Mouse (Mus musculus): ENCODE data around the gene Eftud2. TPM values are rescaled to one million over a fixed set of nuclear protein-coding genes. Genes with fewer than 3 reads are reported as not detected.
A peak's percentile ranks its signal among the peaks of the same experiment; 100 is the strongest.

Gene Eftud2
- total and polyA plus RNA-seq, 2 experiments from 2014 or later: 36.6 to 59.1 TPM

GRCm38 (mm10) chr11:102853760-102854159, 27.0 kb downstream of the Eftud2 start:
- H3K36me3 ChIP-seq (replicated peaks; ENCODE audit: control insufficient read depth, insufficient read depth, low read length): peaks cover 80% of the 10 kb centered on the region

DNA sequence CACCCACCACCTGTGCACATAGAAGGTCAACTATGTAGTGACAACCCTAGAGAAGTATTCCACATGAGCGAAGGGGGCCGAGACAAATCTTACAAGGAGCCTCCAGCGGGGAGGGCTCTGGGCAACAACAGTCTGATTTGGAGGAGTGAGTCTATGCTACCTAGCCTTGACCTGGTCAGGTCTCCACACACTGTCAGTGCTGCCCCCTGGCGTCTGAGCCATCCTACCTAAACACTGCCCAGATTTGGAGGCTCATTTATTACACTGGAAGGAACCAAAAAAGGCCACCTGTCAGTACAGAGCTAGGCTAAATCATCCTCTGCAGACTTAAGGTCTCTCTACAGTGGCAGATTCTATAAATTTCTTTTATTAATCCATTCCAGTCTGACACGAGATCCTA, 28.9 kb downstream of the Eftud2 start:
- Histone ChIP-seq H3K4me3 (ENCODE audit: low read depth, low read length) (no peak overlapping the region), H3K9me3 (replicated peaks; ENCODE audit: control insufficient read depth, low read length) (no peaks in the 10 kb centered on the region), H3K4me2 (ENCODE audit: low read depth, low read length) (no peak overlapping the region), H3K4me1 (ENCODE audit: control insufficient read depth, insufficient read depth) (no peaks in the 10 kb centered on the region), H3K27ac (ENCODE audit: low read depth) (no peak overlapping the region), H3K27me3 (ENCODE audit: control insufficient read depth, insufficient read depth, low read length) (no peaks in the 10 kb centered on the region), H3K9ac (replicated peaks; ENCODE audit: low read depth, low read length) (no peak overlapping the region), H3K36me3 (replicated peaks; ENCODE audit: control insufficient read depth, insufficient read depth, low read length) (peaks cover 80% of the 10 kb centered on the region)
- WGBS: 61% methylated on average over 5 of the region's 5 CpGs
- TF ChIP-seq EP300 (IDR thresholded peaks at IDR 0.05; ENCODE audit: low read depth) (no peak), CTCF (IDR thresholded peaks at IDR 0.05; ENCODE audit: low read depth) (peak; percentile 70)
- peak; percentile 69; the same call in 1 of the 2 replicates for ATAC-seq (ENCODE audit: insufficient read depth, low read depth)
- peak; percentile 30 for DNase-seq (ENCODE audit: low spot score)

More at GRCm38 (mm10) chr11:102853760-102854159, 27.0 kb downstream of the Eftud2 start:
- Histone ChIP-seq H3K27me3 (ENCODE audit: control insufficient read depth, insufficient read depth, low read length) (no peaks in the 10 kb centered on the region), H3K4me3 (ENCODE audit: low read depth, low read length) (no peak overlapping the region), H3K27ac (ENCODE audit: low read depth) (no peak overlapping the region), H3K4me2 (ENCODE audit: low read depth, low read length) (no peak overlapping the region), H3K9ac (replicated peaks; ENCODE audit: low read depth, low read length) (no peak overlapping the region), H3K9me3 (replicated peaks; ENCODE audit: control insufficient read depth, low read length) (no peaks in the 10 kb centered on the region), H3K4me1 (ENCODE audit: control insufficient read depth, insufficient read depth) (no peaks in the 10 kb centered on the region)
- ATAC-seq (ENCODE audit: insufficient read depth, low read depth) (no peak), DNase-seq (ENCODE audit: low spot score) (no peak)
- no peak for TF ChIP-seq CTCF (IDR thresholded peaks at IDR 0.05; ENCODE audit: low read depth)
- no peak for TF ChIP-seq EP300 (IDR thresholded peaks at IDR 0.05; ENCODE audit: low read depth)

GRCm38 (mm10) chr11:102845926-102846325, 34.9 kb downstream of the Eftud2 start:
- ATAC-seq (ENCODE audit: insufficient read depth, low read depth): no peak
- Histone ChIP-seq H3K4me2 (ENCODE audit: low read depth, low read length) (no peak overlapping the region), H3K9me3 (replicated peaks; ENCODE audit: control insufficient read depth, low read length) (no peaks in the 10 kb centered on the region), H3K4me1 (ENCODE audit: control insufficient read depth, insufficient read depth) (no peaks in the 10 kb centered on the region), H3K36me3 (replicated peaks; ENCODE audit: control insufficient read depth, insufficient read depth, low read length) (peaks cover 98% of the 10 kb centered on the region), H3K4me3 (ENCODE audit: low read depth, low read length) (no peak overlapping the region), H3K27ac (ENCODE audit: low read depth) (no peak overlapping the region), H3K27me3 (ENCODE audit: control insufficient read depth, insufficient read depth, low read length) (no peaks in the 10 kb centered on the region), H3K9ac (replicated peaks; ENCODE audit: low read depth, low read length) (no peak overlapping the region)
- WGBS: 79% methylated on average over 10 of the region's 10 CpGs
- TF ChIP-seq CTCF (IDR thresholded peaks at IDR 0.05; ENCODE audit: low read depth): no peak
- TF ChIP-seq EP300 (IDR thresholded peaks at IDR 0.05; ENCODE audit: low read depth): no peak
- no peak for DNase-seq (ENCODE audit: low spot score)

DNA sequence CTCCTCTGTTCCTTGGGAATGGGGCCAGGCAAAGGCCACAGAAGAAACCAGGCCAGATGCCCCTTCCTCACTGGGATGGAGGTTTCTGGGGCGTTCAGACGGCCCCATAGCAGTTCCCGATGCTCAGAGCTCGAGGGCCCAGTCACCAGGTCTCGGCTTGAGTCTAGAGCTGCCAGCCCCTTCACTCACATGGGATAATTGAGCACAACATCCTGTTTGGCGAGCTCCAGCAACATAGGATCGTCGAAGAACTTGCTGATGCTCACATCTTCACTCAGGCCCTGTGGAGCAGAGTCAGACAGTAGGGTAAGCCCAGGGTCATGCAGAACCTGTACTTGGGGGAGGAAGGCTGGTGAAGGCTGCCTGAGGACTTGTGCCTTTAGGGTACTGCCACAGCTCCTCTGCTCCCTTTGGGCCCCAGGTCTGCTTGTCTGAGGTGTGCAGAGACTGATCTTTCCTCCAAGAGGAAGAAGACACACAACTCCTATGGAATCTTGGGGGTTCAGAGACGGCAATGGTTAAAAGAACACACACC, 42.1 kb downstream of the Eftud2 start:
- Histone ChIP-seq H3K9me3 (replicated peaks; ENCODE audit: control insufficient read depth, low read length) (no peaks in the 10 kb centered on the region), H3K36me3 (replicated peaks; ENCODE audit: control insufficient read depth, insufficient read depth, low read length) (peaks cover 63% of the 10 kb centered on the region), H3K27ac (ENCODE audit: low read depth) (peak overlapping the region; percentile 57; the same call in 1 of the 2 replicates), H3K4me1 (ENCODE audit: control insufficient read depth, insufficient read depth) (no peaks in the 10 kb centered on the region), H3K27me3 (ENCODE audit: control insufficient read depth, insufficient read depth, low read length) (no peaks in the 10 kb centered on the region), H3K4me3 (ENCODE audit: low read depth, low read length) (no peak overlapping the region), H3K4me2 (ENCODE audit: low read depth, low read length) (no peak overlapping the region), H3K9ac (replicated peaks; ENCODE audit: low read depth, low read length) (no peak overlapping the region)
- no peak for DNase-seq (ENCODE audit: low spot score)
- WGBS: 79% methylated on average over 9 of the region's 9 CpGs
- TF ChIP-seq EP300 (IDR thresholded peaks at IDR 0.05; ENCODE audit: low read depth): no peak
- no peak for ATAC-seq (ENCODE audit: insufficient read depth, low read depth)

DNA sequence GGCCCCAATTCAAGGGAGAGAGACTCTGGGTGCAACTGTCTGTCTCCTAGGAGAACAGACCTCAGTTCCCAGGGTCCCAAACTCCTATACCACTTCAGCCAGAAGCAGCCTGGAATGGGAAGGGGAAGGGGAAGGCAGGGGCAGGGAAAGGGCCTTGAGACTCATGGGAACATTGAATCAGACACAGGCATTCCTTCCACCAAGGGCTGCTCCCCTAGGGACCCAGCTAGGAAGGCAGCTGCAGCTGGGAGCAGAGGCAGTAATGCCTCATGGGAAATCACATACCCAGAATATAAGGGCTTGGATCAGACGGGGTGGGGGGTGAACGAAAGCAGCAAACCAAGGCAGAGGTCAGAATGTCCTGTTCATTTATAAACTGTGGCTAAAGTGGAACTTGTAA, 42.7 kb downstream of the Eftud2 start:
- no peaks in the 10 kb centered on the region for H3K4me1 ChIP-seq (ENCODE audit: control insufficient read depth, insufficient read depth)
- no peaks in the 10 kb centered on the region for H3K9me3 ChIP-seq (replicated peaks; ENCODE audit: control insufficient read depth, low read length)
- H3K9ac ChIP-seq (replicated peaks; ENCODE audit: low read depth, low read length): no peak overlapping the region
- DNase-seq (ENCODE audit: low spot score): no peak
- 0 out of 2 replicates have a peak, but pooled peaks have one; percentile 26 for TF ChIP-seq EP300 (IDR thresholded peaks at IDR 0.05; ENCODE audit: low read depth)
- no peak for TF ChIP-seq CTCF (IDR thresholded peaks at IDR 0.05; ENCODE audit: low read depth)
- ATAC-seq (ENCODE audit: insufficient read depth, low read depth): no peak; the same call in 1 of the 2 replicates
- WGBS: 64% methylated on average over 2 of the region's 2 CpGs
- no peaks in the 10 kb centered on the region for H3K27me3 ChIP-seq (ENCODE audit: control insufficient read depth, insufficient read depth, low read length)
- H3K27ac ChIP-seq (ENCODE audit: low read depth): no peak overlapping the region; the same call in 1 of the 2 replicates
- no peak overlapping the region for H3K4me3 ChIP-seq (ENCODE audit: low read depth, low read length)
- no peak overlapping the region for H3K4me2 ChIP-seq (ENCODE audit: low read depth, low read length)
- peaks cover 58% of the 10 kb centered on the region for H3K36me3 ChIP-seq (replicated peaks; ENCODE audit: control insufficient read depth, insufficient read depth, low read length)

DNA sequence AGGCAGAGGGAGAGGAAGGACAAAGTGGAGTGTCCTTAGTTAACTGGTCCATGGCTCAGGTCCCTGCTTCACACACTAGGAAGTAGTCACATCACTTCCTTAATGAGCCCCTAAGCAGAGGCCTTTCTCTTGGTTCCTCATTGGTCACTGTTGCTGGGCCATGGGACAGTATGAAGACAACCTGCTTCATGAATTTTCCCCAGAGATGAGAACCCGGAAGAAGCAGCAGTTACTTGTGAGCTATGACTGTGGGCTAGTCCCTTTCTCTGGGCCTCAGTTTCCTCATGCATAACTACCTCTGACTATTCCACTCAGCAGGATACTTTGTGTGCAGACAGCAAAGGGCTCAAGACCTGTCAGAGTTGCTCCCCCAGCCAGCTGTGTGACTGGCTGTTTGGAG, 43.4 kb downstream of the Eftud2 start:
- Histone ChIP-seq H3K4me2 (ENCODE audit: low read depth, low read length) (no peak overlapping the region), H3K4me3 (ENCODE audit: low read depth, low read length) (no peak overlapping the region), H3K27me3 (ENCODE audit: control insufficient read depth, insufficient read depth, low read length) (no peaks in the 10 kb centered on the region), H3K27ac (ENCODE audit: low read depth) (peak overlapping the region; percentile 30; the same call in 1 of the 2 replicates), H3K9me3 (replicated peaks; ENCODE audit: control insufficient read depth, low read length) (no peaks in the 10 kb centered on the region), H3K4me1 (ENCODE audit: control insufficient read depth, insufficient read depth) (no peaks in the 10 kb centered on the region), H3K36me3 (replicated peaks; ENCODE audit: control insufficient read depth, insufficient read depth, low read length) (peaks cover 50% of the 10 kb centered on the region), H3K9ac (replicated peaks; ENCODE audit: low read depth, low read length) (no peak overlapping the region)
- 82% methylated on average over 1 of the region's 1 CpGs for WGBS
- DNase-seq (ENCODE audit: low spot score) (no peak), ATAC-seq (ENCODE audit: insufficient read depth, low read depth) (no peak)
- TF ChIP-seq CTCF (IDR thresholded peaks at IDR 0.05; ENCODE audit: low read depth) (no peak), EP300 (IDR thresholded peaks at IDR 0.05; ENCODE audit: low read depth) (no peak)

Measured in heart, postnatal 0 days (tissue).